Mouse (Mus musculus) forebrain, embryonic 13.5 days (tissue): ENCODE measurements around the gene Mia3. TPM values are rescaled to one million over a fixed set of nuclear protein-coding genes. Genes with fewer than 3 reads are reported as not detected.
"Not testable (repeated sequence)": the region's sequence is repeated elsewhere in the genome, so short reads cannot be mapped to it uniquely, and the experiment has no call there.

Experiments
- ATAC-seq: fragments of 200-750 bp; cut with Nextera tagmentation; 2 replicates; pipeline ENCODE4 v1.8.0; 2017
- H3K27ac ChIP-seq: fragments of 300-500 bp; sonication (generic); 2 replicates; pipeline ENCODE4 v1.5.1; 2015; ENCODE audit warnings: inconsistent platforms, mild to moderate bottlenecking, moderate library complexity
- H3K27me3 ChIP-seq: fragments of 300-500 bp; sonication (generic); 2 replicates; pipeline ENCODE4 v1.6.1; 2015; ENCODE audit warnings: mild to moderate bottlenecking, inconsistent platforms
- H3K36me3 ChIP-seq: fragments of 300-500 bp; sonication (generic); 2 replicates; pipeline ENCODE4 v1.6.1; 2015; ENCODE audit warnings: mild to moderate bottlenecking, inconsistent platforms; ENCODE audit not compliant: poor library complexity, severe bottlenecking
- H3K4me1 ChIP-seq: fragments of 300-500 bp; sonication (generic); 2 replicates; pipeline ENCODE4 v1.6.1; 2015; ENCODE audit warnings: inconsistent platforms
- H3K4me2 ChIP-seq: fragments of 300-500 bp; sonication (generic); 2 replicates; pipeline ENCODE4 v1.6.1; 2015; ENCODE audit warnings: inconsistent platforms, mild to moderate bottlenecking, moderate library complexity
- H3K4me3 ChIP-seq: fragments of 300-500 bp; sonication (generic); 2 replicates; pipeline ENCODE4 v1.5.1; 2015; ENCODE audit warnings: mild to moderate bottlenecking, inconsistent platforms
- H3K9ac ChIP-seq: fragments of 300-500 bp; sonication (generic); 2 replicates; pipeline ENCODE4 v1.6.1; 2015; ENCODE audit warnings: mild to moderate bottlenecking, inconsistent platforms
- H3K9me3 ChIP-seq: fragments of 300-500 bp; sonication (generic); replicated peaks from 2 replicates; pipeline ENCODE4 v1.6.1; 2016; ENCODE audit warnings: inconsistent platforms
- WGBS: fragments of 180-500 bp; shearing (Covaris S2); methylation state at CpG from one replicate; pipeline ENCODE4 v1.1.7; 2015; 5-methylcytosine and 5-hydroxymethylcytosine counted together
- polyA plus RNA-seq: library from polyadenylated mRNA; unstranded; fragments of >200 nt; fragmentation: Nextera tagmentation; extraction: Ambion mirVana; gene quantifications from 2 replicates; pipeline ENCODE4 v1.2.1, GENCODE M21; 2015

Mia3 gene
- polyA plus RNA-seq, 1 experiment from 2014 or later, result 90.0 TPM

DNA sequence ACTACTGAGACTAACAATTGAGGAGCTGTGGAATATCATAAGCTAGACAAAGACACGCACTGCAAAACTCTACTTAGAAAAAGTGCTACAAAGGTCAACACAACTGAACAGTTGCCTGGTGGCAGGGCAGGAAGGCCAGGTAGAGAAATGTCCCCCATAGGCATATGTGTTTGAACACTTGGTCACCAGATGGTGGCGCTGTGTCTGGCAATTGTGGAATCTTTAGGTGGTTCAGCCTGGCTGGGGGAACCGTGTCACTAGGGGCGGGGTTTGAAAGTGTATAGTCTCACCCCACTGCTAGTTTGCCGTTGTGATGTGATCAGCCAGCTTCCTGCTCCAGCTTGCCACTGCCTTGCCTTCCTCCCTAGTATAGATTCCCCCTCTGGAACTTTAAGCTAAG lies 5.4 kb upstream of the Mia3 start:
- H3K27ac ChIP-seq, result no peak overlapping the region
- ATAC-seq, result no peak
- no peak overlapping the region for H3K4me2 ChIP-seq
- no peaks in the 10 kb centered on the region for H3K27me3 ChIP-seq
- 0 out of 2 replicates have a peak, but pooled peaks cover 5% of the 10 kb centered on the region for H3K9me3 ChIP-seq
- H3K9ac ChIP-seq, result no peak overlapping the region
- no peaks in the 10 kb centered on the region for H3K36me3 ChIP-seq
- no peak overlapping the region for H3K4me3 ChIP-seq
- 73% methylated on average over 5 of the region's 5 CpGs for WGBS
- no peaks in the 10 kb centered on the region for H3K4me1 ChIP-seq

DNA sequence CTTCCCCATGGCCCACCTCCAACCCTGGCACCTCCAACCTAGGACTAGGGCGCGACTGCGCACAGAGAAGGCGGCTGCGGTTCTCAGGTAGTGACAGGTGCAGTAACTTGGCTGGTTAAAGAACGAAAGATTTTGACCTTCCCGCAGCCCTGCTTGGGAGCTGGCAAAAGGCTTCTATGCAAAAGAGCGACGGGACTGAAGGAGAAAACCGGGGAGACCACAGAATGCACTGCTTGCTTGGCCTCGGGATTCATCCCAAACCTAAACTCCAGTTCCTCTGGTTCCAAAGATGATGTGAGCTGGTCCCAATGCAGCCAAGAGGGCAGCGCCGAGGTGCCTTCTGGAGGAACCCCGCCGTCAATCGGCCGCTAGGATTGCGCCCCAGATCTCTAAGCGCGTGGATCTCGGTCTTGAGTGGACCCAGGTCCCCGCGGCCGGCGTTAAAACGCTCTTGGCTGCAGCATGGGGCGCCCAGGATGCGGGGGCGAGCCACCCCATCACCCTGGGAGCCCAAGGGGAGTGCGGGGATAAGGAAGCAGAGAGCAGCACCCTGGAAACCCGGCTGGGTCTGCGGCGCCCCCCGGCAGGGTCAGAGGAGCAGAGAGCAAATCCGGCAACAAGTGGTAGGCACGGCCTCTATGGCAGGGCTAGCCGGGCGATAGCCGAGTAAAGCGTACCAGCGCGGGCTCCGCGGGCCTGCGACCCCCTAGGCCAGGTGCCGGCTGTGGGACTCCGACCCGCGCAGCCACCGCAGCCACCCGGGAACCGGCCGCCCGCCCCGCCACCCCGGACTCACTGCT lies 552 bp downstream of the Mia3 start:
- Histone ChIP-seq H3K27me3 (no peaks in the 10 kb centered on the region), H3K36me3 (peaks cover 15% of the 10 kb centered on the region), H3K27ac (no peak overlapping the region), H3K9me3 (no peaks in the 10 kb centered on the region), H3K4me3 (peak overlapping the region; percentile 74), H3K4me1 (peaks cover 16% of the 10 kb centered on the region), H3K4me2 (peak overlapping the region; percentile 88), H3K9ac (peak overlapping the region; percentile 83)
- ATAC-seq, result peak; percentile 79
- 2% methylated on average over 56 of the region's 56 CpGs for WGBS

DNA sequence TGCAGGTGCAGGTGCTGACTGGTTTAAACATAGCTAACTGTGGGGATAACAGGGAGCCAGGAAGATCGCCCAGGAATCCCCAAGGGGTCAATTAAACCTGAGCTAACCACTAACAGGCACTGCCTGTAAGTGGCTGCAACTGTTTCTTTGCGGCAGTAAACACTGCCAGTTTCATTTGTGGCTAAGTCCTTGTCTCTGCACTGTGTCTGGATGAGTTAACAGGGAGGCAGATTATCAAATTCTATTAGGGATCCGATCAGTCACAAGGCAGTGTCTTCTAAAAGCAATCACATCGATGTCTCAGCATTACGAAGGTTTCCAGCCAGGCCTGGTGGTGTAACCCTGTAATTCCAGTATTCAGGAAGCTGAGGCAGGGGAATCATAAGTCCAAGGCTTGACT lies 3.0 kb downstream of the Mia3 start:
- Histone ChIP-seq H3K36me3 (peaks cover 32% of the 10 kb centered on the region), H3K4me1 (peaks cover 16% of the 10 kb centered on the region), H3K27ac (no peak overlapping the region), H3K4me3 (no peak overlapping the region), H3K4me2 (no peak overlapping the region), H3K9ac (no peak overlapping the region; the same call in 1 of the 2 replicates), H3K27me3 (no peaks in the 10 kb centered on the region), H3K9me3 (no peaks in the 10 kb centered on the region)
- 91% methylated on average over 5 of the region's 5 CpGs for WGBS
- no peak for ATAC-seq

DNA sequence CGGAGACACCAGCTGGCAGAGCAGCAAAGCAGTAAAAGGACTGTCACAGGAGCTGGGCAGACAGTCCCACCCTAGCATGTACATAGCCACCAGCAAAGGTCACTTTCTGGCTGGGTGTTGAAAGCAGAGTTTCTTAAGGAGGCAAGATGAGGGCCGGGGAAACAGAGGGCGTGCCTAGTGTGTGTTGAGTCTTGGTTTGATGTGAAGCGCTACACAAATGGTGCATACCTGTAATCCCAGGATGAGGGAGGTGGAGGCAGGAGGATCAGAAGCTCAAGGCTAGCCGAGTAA lies 5.8 kb downstream of the Mia3 start:
- Histone ChIP-seq H3K9me3 (no peaks in the 10 kb centered on the region), H3K27ac (no peak overlapping the region), H3K4me1 (peaks cover 12% of the 10 kb centered on the region), H3K4me3 (no peak overlapping the region), H3K27me3 (no peaks in the 10 kb centered on the region), H3K9ac (no peak overlapping the region), H3K36me3 (peaks cover 57% of the 10 kb centered on the region), H3K4me2 (no peak overlapping the region)
- no peak for ATAC-seq
- WGBS, result 94% methylated on average over 5 of the region's 5 CpGs

DNA sequence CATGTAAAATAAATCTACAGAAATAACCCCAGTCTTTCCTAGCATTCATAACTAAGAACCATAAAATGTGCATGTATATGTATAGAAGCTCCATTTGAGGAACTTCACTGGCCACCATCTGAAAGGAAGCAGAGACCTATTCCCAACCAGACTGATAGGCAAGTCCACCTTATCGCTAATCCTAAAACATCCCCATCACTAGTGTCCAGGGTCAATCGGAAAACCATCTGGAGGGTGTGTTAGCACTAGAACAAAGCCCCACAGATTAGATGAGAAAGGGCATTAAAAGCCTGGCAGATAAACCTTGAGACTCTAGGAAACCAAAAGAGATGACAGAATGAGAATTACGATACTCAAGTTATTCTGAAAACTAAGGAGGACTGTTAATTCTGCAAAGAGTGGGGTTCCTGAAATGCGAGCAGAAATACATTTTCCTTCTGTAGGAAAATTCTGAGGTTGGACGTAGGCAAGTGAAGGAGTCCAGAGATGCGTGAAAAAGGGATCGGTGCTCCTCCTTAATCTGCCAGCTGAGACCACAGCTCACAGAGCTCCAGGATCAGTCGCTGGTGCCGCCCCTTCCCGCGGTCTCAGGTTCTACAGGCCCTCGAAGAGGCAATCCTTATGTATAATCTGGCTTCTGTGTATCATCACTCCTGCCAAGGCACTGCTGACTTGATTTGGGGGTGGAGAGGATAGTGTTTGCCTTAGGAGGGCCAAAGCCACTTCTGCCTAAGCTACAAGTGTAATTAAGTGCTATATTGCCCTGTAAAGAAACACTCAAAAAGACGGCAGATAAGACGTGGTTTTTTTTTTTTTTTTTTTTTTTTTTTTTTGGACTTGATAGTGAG lies 6.4 kb downstream of the Mia3 start:
- Histone ChIP-seq H3K36me3 (peaks cover 63% of the 10 kb centered on the region), H3K4me3 (no peak overlapping the region), H3K27me3 (no peaks in the 10 kb centered on the region), H3K4me1 (peaks cover 6% of the 10 kb centered on the region), H3K27ac (no peak overlapping the region), H3K9ac (no peak overlapping the region), H3K4me2 (no peak overlapping the region), H3K9me3 (no peaks in the 10 kb centered on the region)
- 94% methylated on average over 14 of the region's 14 CpGs for WGBS
- no peak for ATAC-seq

DNA sequence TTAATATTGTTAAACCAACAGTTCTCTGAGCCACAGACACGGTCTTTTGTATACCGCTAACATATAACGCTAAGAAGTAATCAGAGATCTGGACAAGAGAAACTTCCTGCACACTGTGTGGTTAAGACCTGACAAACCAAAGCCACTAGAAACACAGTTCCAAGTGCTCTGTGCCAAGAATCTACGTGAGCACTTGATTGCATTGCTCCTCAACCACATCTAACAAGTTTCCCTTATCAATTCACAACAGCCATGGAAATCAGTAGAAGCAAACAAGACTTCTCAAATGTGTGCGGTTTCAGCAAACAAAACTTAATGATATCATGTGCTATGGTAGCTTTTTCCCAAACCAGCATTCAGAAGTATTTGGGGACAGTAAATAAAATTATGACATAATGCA lies 7.1 kb downstream of the Mia3 start:
- no peak overlapping the region for H3K4me3 ChIP-seq
- no peak overlapping the region for H3K4me2 ChIP-seq
- no peak overlapping the region for H3K27ac ChIP-seq
- H3K27me3 ChIP-seq, result no peaks in the 10 kb centered on the region
- H3K36me3 ChIP-seq, result peaks cover 70% of the 10 kb centered on the region
- no peaks in the 10 kb centered on the region for H3K4me1 ChIP-seq
- 94% methylated on average over 5 of the region's 5 CpGs for WGBS
- H3K9ac ChIP-seq, result no peak overlapping the region
- ATAC-seq, result no peak
- H3K9me3 ChIP-seq, result no peaks in the 10 kb centered on the region

DNA sequence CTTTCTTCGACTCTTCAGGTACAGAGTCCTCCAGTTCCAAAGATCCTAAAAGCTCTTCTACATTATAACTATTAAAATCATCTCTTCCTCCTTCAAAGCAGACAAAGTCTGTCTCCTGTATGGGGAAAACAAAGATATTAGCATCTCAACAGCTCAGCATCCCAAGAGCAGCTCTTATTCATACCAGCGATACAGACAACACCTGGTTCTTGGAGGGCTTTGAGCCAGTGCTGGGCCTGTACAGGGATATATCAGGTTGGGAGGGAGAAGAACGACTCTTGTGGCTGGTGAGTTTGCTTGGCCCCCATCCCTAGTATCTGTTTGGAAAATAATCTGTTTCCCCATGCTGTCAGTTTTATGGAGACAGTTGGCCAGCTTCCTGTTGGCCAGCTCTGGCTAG lies 10.5 kb downstream of the Mia3 start:
- ATAC-seq, result no peak
- WGBS, result 95% methylated on average over 3 of the region's 3 CpGs

DNA sequence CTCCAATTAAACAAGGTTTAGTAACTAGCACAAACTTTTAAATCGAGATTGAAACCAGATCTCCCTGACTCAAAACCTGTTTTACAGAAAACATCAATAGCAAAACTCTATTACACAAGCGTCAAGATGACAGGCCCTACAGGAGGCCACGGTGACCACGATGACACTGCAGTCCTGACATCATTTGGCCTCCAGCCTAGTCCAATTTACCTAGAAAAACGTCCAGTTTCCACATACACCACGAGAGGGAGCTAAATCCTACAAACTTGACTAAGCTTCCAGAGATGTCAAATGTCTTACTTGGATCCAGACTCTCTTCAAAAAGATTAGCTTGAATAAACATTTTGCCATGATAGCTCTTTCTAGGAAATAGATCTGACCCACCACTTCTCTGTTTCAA lies 19.5 kb downstream of the Mia3 start:
- WGBS, result 28% methylated on average over 6 of the region's 6 CpGs
- ATAC-seq, result no peak
- Histone ChIP-seq H3K27me3 (no peaks in the 10 kb centered on the region), H3K4me1 (peaks cover 12% of the 10 kb centered on the region), H3K4me3 (no peak overlapping the region), H3K4me2 (no peak overlapping the region), H3K27ac (no peak overlapping the region), H3K9ac (no peak overlapping the region), H3K9me3 (no peaks in the 10 kb centered on the region), H3K36me3 (peaks cover 61% of the 10 kb centered on the region)

More for the DNA sequence above, 10.5 kb downstream of the Mia3 start:
- no peaks in the 10 kb centered on the region for H3K27me3 ChIP-seq
- no peak overlapping the region for H3K4me2 ChIP-seq
- H3K4me1 ChIP-seq, result no peaks in the 10 kb centered on the region
- peaks cover 84% of the 10 kb centered on the region for H3K36me3 ChIP-seq
- no peak overlapping the region for H3K4me3 ChIP-seq
- H3K9ac ChIP-seq, result no peak overlapping the region
- H3K27ac ChIP-seq, result no peak overlapping the region
- no peaks in the 10 kb centered on the region for H3K9me3 ChIP-seq

DNA sequence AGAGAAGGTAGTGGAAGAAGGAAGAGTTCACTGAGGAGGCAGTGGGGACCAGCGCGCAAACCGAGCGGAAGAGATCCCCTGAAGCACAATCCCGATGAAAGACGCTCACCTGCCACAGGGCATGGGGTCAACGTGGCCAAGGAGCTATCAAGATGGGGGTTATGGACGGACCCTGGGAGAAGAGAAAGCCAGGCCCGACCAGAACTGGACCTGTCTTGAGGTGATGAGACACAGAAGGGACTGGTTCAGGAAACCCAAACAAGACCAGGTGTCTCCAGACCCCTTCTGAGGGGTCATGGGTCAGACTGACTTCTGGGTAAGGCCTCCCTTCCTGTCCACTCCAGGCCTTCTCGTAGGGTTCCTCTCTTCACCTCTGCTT lies 23.5 kb downstream of the Mia3 start:
- peaks cover 42% of the 10 kb centered on the region for H3K36me3 ChIP-seq
- H3K4me1 ChIP-seq, result peaks cover 15% of the 10 kb centered on the region
- no peak for ATAC-seq
- WGBS, result 11% methylated on average over 10 of the region's 10 CpGs
- no peaks in the 10 kb centered on the region for H3K9me3 ChIP-seq
- peak overlapping the region; percentile 80 for H3K27ac ChIP-seq
- H3K4me3 ChIP-seq, result peak overlapping the region; percentile 98
- peak overlapping the region; percentile 72 for H3K4me2 ChIP-seq
- H3K9ac ChIP-seq, result peak overlapping the region; percentile 93
- H3K27me3 ChIP-seq, result no peaks in the 10 kb centered on the region

DNA sequence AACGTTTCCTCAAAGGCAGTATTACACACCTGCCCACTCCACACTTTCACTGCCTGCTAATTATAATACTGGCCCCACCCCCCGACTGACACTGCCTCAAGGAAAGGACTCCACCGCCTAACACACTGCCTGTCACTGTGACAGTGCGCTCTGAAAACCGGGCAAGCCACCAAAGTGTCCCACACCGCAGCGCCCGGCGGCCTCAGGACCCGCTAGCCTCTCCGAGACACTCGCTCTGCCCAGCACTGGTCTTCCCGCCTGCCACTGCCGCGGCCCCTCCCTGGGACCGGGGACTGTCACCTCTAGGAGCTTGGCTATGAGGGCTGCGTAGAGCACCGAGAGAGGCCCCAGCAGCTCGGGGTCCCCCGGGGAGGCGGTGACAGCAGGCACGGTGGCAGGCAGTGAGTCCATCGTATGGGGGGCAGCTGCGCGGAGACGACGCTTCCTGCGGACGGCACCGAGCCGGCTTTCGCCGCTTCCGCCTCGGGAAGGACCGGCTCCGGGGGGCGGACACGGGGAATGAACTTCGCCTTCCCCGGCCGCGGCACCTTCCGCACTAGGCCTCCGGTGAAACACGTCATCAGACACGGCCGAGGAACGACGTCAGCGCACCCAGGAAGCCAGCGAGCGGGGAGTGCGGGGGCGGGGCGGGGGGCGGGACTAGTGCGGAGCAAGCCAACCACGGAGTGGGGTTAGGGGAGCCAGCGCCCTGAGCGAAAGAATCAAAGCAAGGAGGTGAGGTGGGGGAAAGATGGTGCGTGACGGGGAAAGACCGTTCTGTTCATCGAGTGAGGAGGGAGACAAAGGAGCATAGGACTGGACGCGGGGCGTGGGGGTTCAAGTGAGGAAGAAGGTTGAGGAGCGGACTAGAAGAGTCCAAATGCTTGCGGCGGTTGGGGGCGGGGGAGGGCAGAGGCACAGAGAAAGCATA lies 24.2 kb downstream of the Mia3 start:
- Histone ChIP-seq H3K4me3 (peak overlapping the region; percentile 98), H3K9me3 (no peaks in the 10 kb centered on the region), H3K27ac (peak overlapping the region; percentile 80), H3K4me1 (peaks cover 15% of the 10 kb centered on the region), H3K4me2 (peak overlapping the region; percentile 72), H3K27me3 (no peaks in the 10 kb centered on the region), H3K9ac (peak overlapping the region; percentile 93), H3K36me3 (peaks cover 42% of the 10 kb centered on the region)
- whole genome bisulfite sequencing, result under 1% methylated on average over 71 of the region's 72 CpGs
- peak; percentile 99 for ATAC-seq

DNA sequence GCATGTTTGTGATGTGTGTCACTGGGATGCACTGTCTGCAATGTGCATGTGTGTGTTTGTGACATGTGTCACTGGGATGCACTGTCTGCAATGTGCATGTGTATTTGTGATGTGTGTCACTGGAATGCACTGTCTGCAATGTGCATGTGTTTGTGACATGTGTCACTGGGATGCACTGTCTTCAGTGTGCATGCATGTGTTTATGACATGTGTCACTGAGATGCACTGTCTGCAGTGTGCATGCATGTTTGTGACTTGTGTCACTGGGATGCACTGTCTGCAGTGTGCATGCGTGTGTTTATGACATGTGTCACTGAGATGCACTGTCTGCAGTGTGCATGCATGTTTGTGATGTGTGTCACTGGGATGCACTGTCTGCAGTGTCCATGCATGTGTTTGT lies 26.5 kb downstream of the Mia3 start:
- H3K9me3 ChIP-seq, H3K27ac ChIP-seq, ATAC-seq, H3K27me3 ChIP-seq, H3K9ac ChIP-seq, H3K4me2 ChIP-seq, H3K4me3 ChIP-seq: not testable (repeated sequence)
- 92% methylated on average over 1 of the region's 1 CpGs for WGBS
- H3K4me1 ChIP-seq, result peaks cover 15% of the 10 kb centered on the region
- peaks cover 40% of the 10 kb centered on the region for H3K36me3 ChIP-seq

DNA sequence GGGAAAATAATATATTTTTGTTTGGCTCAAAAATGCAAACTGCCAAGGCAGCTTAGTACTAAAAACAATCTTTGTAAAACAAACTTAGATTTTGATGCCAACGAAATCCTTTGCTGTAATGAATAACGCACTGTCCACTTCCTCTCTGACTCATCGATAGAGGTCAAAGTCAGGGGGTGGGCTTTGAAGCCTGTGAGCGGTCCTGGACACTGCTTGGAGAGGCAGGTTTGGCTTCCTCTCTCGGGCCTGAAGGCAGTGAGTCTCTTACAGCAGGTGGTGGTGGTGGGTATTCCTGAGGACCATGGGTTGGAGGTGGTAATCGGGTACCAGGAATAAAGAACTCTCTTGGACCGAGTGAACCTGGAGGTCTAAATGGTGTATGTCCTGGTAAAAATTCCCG lies 42.2 kb downstream of the Mia3 start:
- Histone ChIP-seq H3K36me3 (peaks cover 84% of the 10 kb centered on the region), H3K4me3 (no peak overlapping the region), H3K4me1 (no peaks in the 10 kb centered on the region), H3K9ac (no peak overlapping the region), H3K9me3 (no peaks in the 10 kb centered on the region), H3K27me3 (no peaks in the 10 kb centered on the region), H3K27ac (no peak overlapping the region), H3K4me2 (no peak overlapping the region)
- ATAC-seq, result no peak
- WGBS, result 94% methylated on average over 8 of the region's 8 CpGs
